Mouse (Mus musculus): ENCODE results near the gene Dnaja3.
"Not testable (repeated sequence)": the region's sequence is repeated elsewhere in the genome, so short reads cannot be mapped to it uniquely, and the experiment has no call there.

Dnaja3 gene

DNA sequence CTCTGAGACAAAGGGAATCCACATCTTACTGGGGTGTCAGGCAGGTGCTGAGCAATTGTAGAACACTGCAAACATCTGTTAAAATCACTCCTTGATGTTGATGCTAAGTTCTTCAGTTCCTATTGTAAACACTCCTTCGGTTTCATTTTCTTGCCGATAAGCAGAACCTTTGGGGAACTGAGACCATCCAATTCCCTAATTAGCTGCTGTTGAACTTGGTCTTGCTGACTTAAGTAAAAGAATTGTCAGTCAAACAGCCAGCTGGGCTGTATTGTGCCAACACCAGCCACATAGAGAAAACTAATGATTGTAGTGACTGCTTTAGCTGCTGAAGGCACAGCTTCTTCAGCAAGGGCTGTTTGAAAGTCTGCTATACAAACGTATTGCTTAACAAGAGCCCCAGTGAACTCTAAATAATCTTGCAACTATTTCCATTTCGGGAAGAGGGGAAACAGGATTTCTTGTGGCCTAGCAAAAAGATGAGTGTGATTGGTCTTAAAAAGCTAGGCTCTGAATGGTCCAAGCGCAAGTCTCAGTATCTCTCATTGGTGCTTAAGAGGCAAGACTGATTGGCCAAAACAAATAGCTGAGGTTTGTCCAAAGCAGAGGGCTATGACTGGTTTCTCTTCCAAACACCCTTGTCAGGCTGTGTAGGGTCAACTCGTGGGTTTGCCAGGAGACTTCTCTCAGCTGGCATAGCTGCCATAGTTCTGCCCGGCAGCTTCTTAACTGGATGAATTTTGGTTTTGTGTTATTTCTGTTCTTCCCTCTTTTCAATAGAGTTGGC is 82.5 kb downstream of the Dnaja3 start:
- DNase-seq (ENCODE audit: low spot score in 2 of 2) = no peak

DNA sequence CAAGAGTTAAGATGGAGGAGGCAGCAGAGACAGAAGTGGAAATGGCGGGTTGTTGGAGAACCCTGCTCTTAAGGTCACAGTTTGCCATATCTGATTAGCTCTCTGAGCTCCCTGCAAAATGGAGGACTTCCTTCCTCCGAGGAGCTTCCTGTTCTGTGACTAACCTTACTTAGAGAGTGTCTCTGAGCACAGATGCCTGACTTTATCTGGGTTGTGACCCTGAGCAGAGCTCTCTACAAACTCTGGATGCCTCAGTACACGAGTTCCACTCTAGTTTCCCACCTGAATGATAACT is 83.1 kb downstream of the Dnaja3 start:
- no peak for DNase-seq (ENCODE audit: low spot score in 2 of 2)

DNA sequence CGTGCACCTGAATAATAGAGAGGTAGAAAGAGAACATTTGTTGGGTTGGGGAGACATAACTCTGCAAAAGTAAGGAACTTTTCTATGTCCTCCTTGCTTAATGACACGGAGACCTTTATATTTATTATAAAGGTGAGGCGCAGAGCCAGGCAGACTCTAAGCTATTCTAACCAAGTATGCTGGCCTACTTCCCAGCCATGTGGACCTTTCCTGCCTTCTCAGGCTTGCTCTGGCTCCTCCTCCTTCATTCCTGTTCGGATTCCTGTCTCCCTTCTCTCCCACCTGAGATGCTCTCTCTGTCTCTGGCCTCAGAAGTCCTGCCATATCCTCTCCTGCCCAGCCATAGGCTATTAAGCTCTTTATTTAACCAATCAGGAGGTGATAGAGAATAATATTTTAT is 85.5 kb downstream of the Dnaja3 start:
- no peak for DNase-seq (ENCODE audit: low spot score in 2 of 2)

DNA sequence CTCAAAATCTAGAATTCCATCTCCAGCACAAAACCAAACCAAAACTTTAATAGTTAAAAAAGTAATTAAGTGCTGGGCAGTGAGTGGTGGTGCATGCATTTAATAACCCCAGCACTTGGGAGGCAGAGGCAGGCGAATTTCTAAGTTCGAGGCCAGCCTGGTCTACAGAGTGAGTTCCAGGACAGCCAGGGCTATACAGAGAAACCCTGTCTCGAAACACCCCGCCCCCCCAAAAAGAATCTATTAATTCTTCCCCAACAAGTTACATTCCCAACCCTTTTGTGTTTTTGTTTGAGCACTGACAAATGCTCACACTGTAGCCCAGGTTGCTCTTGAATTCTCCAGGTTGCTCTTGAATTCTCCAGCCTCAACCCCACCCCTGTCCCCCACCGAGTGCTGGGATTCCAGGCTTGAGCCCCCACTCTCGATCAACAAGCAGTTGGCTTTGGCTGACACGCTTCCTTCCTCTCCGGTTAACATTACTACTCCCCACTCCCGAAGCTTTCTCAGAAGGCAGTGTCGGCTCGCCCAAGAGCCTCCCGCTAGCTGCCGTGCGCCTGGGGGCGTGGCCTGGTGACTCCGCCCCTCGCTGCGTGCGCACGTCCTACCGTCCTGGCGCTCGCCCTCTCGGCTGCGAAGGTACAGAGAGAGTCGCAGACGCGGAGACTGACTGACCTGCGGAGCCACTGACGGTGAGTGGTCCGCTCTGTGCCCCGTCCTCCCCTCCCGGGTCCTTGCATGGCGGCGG is 86.2 kb downstream of the Dnaja3 start, which contains the start of gene Hmox2:
Gene Hmox2, plus strand, starts transcription at position 582 of the 748 bp plus-strand sequence.
- peak; percentile 80 to 90 for DNase-seq (ENCODE audit: low spot score in 2 of 2)

DNA sequence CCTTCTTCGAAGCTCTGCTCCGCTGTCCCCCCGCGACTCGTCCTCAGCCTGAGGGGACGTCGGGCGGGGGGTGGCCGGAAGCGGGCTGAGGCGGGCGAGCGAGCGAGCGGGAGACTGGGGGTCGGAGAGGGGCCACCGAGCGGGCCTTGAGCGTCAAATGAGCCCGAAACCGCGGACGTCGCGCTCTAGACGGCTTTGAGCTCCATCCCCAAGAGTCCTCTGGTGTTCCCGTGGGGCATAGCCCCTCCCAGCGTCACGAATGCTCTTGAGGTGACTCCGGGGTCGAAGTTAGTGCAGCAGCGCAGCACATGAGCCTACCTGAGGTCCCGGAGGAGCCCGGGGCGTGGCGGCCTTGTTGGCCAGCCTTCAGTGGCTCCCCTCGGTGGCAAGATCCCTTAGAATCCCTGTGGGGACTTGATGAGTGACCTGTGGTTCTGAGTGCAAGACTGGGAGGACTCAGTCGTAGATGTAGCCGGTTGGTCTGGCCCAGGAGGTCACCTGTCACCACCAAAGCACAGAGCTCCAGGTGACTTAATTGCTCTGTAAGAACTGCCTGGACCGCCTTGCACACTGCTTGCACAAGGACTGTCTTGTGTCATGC is 86.8 kb downstream of the Dnaja3 start:
- peak in 1 of 2 experiments; percentile 24 for DNase-seq (ENCODE audit: low spot score in 2 of 2)

DNA sequence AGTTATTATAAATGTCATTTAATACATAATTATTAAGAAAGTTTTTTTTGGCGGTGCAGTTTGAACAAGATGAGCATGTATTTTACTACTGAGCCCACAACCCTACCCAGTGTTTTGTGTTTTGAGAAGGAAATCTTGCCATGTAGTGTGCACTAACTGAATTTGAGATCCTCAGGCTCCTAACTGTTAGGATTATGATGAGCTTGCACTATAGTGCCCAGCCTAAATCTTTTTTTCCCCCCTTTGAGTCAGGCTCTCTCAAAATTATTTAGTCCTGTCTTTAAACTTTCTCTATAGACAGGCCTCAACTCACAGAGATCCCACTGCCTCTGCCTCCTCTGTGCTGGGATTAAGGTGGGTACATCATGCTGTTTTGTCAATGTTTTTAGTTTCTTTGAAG is 87.7 kb downstream of the Dnaja3 start:
- no peak for DNase-seq (ENCODE audit: low spot score in 2 of 2)

DNA sequence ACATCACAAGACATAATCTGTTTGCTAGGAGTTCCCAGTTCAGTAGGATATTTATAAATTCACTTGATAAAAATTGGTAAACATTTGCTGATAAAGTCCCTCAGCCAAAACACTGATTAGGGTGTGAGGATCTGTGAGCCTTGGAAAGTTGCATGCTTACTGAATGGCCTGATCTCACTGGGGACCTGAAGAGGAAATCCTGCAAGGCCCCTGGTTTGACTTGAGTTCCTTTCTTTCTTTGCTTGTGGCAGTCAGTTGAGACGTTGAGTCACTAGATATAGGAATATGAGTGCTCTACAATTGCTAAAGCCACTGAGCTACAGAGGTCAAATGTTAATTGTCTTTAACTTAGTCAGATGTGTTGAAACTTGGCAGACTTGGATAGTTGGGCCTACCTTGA is 88.2 kb downstream of the Dnaja3 start:
- no peak for DNase-seq (ENCODE audit: low spot score in 2 of 2)

DNA sequence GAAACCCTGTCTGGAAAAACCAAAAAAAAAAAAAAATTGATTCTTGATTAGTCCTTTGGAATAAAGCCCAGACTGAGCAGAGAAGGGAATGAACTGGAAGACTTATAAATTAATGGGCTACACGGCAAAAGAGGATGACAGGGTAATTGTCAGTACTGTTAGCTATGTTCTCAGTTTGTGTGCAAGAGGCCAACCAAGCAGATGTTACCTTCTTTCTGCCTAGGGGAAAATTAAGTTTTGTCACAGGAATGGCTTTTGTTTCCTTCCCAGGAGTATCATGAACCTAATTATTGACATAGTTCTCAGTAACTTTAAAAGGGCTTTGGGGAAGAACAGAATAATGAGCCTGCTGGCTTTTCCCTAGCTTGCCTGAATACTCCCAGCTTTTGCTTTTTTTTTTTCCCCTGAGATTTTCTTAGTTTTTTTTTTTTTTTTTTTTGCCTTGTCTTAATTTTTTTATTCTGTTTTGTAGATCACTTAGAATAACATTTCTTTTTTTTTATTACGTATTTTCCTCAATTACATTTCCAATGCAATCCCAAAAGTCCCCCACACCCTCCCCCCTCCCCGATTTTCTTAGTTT is 91.1 kb downstream of the Dnaja3 start:
- no peak for DNase-seq (ENCODE audit: low spot score in 2 of 2)

DNA sequence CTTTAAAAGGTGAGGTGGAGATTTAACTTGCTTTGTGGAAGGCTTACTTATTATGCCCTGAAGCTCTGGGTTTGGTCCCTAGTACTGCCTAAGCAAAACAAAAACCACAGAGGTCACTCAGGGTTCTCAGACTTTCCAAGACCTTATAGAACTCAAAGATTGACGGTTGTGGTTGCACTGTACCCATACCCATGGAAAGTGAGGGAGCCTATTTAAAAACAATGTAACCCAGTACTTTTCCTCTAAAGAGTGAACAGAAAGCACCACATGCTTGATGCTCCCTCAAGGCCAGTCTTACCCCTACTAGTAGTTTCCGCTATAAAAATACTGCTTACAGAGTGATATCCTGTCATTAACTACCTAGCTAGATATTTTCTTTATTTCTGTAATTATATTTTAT is 96.5 kb downstream of the Dnaja3 start:
- no peak for DNase-seq (ENCODE audit: low spot score in 2 of 2)

DNA sequence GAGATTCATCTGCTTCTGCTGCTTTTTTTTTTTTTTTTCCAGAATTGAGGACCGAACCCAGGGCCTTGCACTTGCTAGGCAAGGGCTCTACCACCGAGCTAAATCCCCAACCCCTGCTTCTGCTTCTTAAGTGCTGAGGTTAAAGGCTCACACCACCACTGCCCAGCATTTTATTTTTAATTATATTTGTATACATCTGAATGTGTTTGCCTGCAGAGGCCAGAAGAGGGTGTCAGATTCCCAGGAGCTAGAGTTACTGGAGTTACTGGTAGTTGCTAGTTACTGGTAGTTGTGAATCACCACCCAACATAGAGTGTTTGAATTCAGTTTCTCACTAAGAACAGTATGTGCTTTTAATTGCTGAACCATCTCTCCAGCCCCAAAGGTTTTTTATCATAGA is 100.2 kb downstream of the Dnaja3 start:
- DNase-seq (ENCODE audit: low spot score in 2 of 2) = no peak

DNA sequence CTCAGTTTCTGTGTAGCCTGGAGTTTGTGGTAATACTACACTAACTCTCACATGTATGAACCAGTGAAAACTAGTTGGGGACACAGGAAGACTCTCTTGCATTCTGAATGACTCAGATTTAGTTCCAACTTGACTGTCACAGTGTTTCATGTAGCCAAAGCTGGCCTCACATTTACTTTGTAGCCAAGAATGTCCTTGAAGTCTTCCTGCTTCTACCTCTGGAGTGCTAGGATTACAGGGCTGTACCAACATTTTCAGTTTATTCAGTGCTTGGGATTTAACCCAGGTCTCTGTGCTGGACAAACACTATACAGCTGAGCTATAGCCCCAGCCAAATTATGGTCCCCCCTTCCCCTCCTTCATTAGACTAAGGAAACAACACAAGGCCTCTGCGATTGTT is 102.4 kb downstream of the Dnaja3 start:
- DNase-seq (ENCODE audit: low spot score in 2 of 2) = no peak

DNA sequence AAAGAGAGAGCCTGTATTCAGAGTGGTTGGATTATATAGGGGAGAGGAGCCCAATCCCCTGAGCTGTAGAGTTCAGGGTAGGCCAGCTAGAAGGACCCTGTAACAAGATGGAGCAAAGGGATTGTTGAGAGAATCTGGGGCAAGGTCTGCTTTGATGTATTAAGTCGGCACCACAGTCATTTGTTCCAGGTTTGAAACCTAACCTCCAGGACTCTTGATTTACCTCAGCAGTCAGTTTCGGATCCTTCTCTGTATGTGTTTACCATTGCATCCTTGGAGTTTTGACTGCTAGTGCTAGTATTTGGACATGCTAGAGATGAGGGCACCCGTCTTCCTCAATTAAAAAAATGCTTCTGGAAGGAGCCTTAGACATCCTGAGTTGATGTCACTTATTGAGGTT is 112.4 kb downstream of the Dnaja3 start:
- no peak for DNase-seq (ENCODE audit: low spot score in 2 of 2)

DNA sequence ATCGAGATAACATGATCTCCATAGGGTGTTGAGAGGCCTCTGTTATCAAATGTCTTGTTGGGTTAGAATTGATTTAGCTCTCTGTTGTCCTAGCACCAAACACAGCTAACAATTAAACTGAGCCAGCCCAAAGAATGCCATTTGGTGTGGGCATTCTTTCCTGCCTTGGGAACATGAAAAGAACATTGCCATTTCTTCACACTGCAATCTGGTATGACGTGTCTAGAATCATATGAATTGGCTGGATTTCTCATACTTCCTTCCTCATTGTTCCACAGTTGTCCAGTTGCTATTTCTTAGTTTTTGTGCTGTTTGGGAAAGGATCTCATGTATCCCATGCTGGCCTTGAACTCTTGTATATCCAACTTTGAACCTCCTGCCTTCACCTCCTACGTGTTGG is 114.3 kb downstream of the Dnaja3 start:
- DNase-seq (ENCODE audit: low spot score in 2 of 2) = no peak

DNA sequence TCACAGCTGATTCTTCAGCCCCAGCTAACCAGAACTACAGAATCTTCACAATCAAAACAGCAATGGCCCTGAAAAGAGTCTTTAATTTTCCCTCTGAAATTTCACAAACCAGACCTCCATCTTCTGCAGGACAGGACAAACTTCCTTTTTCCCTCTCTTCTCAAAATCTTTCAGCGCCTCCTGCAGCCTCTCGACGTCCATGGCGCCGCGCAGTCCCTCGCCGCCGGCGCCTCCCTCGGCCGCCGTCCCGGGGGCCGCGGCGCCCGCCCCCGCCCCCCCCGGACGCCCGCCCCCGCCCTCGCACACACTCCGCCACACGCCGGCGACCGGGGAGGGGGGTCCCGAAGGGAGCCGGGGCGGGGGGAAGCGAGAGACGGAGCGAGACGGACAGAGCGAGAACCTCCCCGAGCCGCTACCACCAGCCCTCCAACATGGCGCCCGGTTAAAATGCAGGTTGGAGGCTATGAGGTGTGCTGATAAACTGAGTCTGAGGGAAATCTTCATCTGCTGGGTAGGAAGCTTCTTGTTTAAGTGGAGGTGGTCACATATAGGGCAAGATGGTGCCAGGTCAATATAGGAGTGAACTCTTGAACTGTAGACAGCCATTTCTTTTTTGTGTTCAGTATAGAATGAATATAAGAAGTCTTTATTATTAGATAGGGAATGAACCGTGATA is 117.0 kb downstream of the Dnaja3 start:
- not testable (repeated sequence) for DNase-seq (ENCODE audit: low spot score in 2 of 2)
